9 mouse cellular contexts compared by ENCODE assay signal in genomic region chr15:99032726-99033250, GRCm38 (mm10). TPM values are rescaled to one million over a fixed set of nuclear protein-coding genes. Genes with fewer than 3 reads are reported as not detected.
DNase-seq lines count a peak whose midpoint lies in the region; ATAC-seq and TF ChIP-seq lines count a peak whose summit lies in the region.
"Had no signal": no experiment of that assay in that cellular context is flagged by ENCODE, and none has a peak within 500 bp of the region (broad histone marks: within the 10 kb centered on the region; RNA-seq: fewer than 3 reads in every experiment).

No protein-coding gene starts in this region.

- no peaks in the 10 kb centered on the region for H3K27me3 ChIP-seq in lung, embryonic 15.5 days
- H3K27me3 ChIP-seq in kidney, adult 2 months (replicated peaks; ENCODE audit: control insufficient read depth, insufficient read depth, low read length) = no peaks in the 10 kb centered on the region
- H3K27me3 ChIP-seq in myocyte (ENCODE audit: control insufficient read depth, insufficient read depth, insufficient read length) = no peaks in the 10 kb centered on the region

- WGBS in lung, embryonic 15.5 days = 56% methylated on average over 7 of the region's 7 CpGs
- 34% methylated on average over 7 of the region's 7 CpGs for WGBS in kidney, adult 2 months

- no peak for ATAC-seq in lung, embryonic 15.5 days (ENCODE audit: borderline replicate concordance, extremely low read depth, low FRiP score, low TSS enrichment)

- 0 out of 2 replicates have a peak overlapping the region, but pooled peaks have one; percentile 11 for H3K27ac ChIP-seq in lung, embryonic 15.5 days
- peak overlapping the region; percentile 90 for H3K27ac ChIP-seq in kidney, adult 2 months (ENCODE audit: insufficient read depth, low read depth, low read length)

- H3K79me2 ChIP-seq in myocyte (ENCODE audit: control insufficient read depth, insufficient read depth) = peaks cover 55% of the 10 kb centered on the region

- H3K4me2 ChIP-seq in lung, embryonic 15.5 days = peak overlapping the region; percentile 83
- H3K4me2 ChIP-seq in myocyte (ENCODE audit: low read depth) = peak overlapping the region; percentile 94

- peak overlapping the region; percentile 17; the same call in 1 of the 2 replicates for H3K9ac ChIP-seq in lung, embryonic 15.5 days

- peaks cover 25% of the 10 kb centered on the region for H3K36me3 ChIP-seq in lung, embryonic 15.5 days
- H3K36me3 ChIP-seq in kidney, adult 2 months (ENCODE audit: control insufficient read depth, insufficient read depth, low read length) = peaks cover 5% of the 10 kb centered on the region; the same call in 1 of the 2 replicates
- peaks cover 27% of the 10 kb centered on the region for H3K36me3 ChIP-seq in myocyte (ENCODE audit: control insufficient read depth, insufficient read depth)

- H3K4me3 ChIP-seq in lung, embryonic 15.5 days = peak overlapping the region; percentile 67
- peak overlapping the region; percentile 16 for H3K4me3 ChIP-seq in kidney, adult 2 months (ENCODE audit: insufficient read depth, low read depth, low read length)
- peak overlapping the region; percentile 98 for H3K4me3 ChIP-seq in myocyte

- H3ac ChIP-seq in myocyte (ENCODE audit: control insufficient read depth, insufficient read length) = peak overlapping the region; percentile 23

- TF ChIP-seq CTCF in kidney, adult 2 months (conservative IDR thresholded peaks at IDR 0.05; ENCODE audit: insufficient read depth, insufficient read length, low read depth, low read length) = no peak

- no peak for DNase-seq in lung, postnatal 25 days (ENCODE audit: low spot score)
- peak; percentile 56 to 61 for DNase-seq in adrenal gland, postnatal 36 days
- DNase-seq in kidney, adult 2 months = peak; percentile 77
- DNase-seq in cerebellum, postnatal 25 days = no peak
- no peak for DNase-seq in layer of hippocampus, adult 11-12 months (ENCODE audit: low spot score)
- no peak for DNase-seq in embryo, embryonic 10 days (ENCODE audit: low spot score)

- H3K9me3 ChIP-seq in lung, embryonic 15.5 days = no peaks in the 10 kb centered on the region

- H3K4me1 ChIP-seq in lung, embryonic 15.5 days = peaks cover 35% of the 10 kb centered on the region
- peaks cover 29% of the 10 kb centered on the region; the same call in 1 of the 2 replicates for H3K4me1 ChIP-seq in kidney, adult 2 months (ENCODE audit: control insufficient read depth, insufficient read depth, low read length)

- no peak for TF ChIP-seq POLR2A in kidney, adult 2 months (IDR thresholded peaks at IDR 0.05; ENCODE audit: low read depth, low read length)
- TF ChIP-seq POLR2A in myocyte (IDR thresholded peaks at IDR 0.05; ENCODE audit: insufficient read length, low read depth) = peak; percentile 24

TF ChIP-seq in myocyte, 11 proteins besides CTCF, POLR2A, EP300 and RAD21:
- no peak for TF ChIP-seq MYOD1 (IDR thresholded peaks at IDR 0.05; ENCODE audit: control insufficient read depth in 1 of 3, insufficient read length in 2 of 3, low read depth in 2 of 3)

RNA-seq across cellular contexts. Expression of gene Tuba1c, which starts 3.1 kb away (rescaled TPM):
- polyA plus RNA-seq in lung, embryonic 15.5 days (2015; fragmentation: Nextera tagmentation; extraction: Ambion mirVana) = 211 and 224 TPM in 2 replicates
- total RNA-seq in adrenal gland, postnatal 36 days (2021) = 100 to 1,000 TPM; 272 to 276 TPM
- polyA plus RNA-seq in kidney, adult 2 months (2012; rRNA removed) = 128 and 146 TPM in 2 replicates
- polyA plus RNA-seq in myocyte (2012; fragmentation: generic; extraction: Trizol) = 462 TPM

RNA-seq across cellular contexts. Expression of gene Prph, which starts 22.2 kb away (rescaled TPM):
- 3.1 and 6.8 TPM in 2 replicates for polyA plus RNA-seq in lung, embryonic 15.5 days (2015; fragmentation: Nextera tagmentation; extraction: Ambion mirVana)
- total RNA-seq in adrenal gland, postnatal 36 days (2021) = 1 to 10 TPM; 1.3 to 3.4 TPM
- polyA plus RNA-seq in kidney, adult 2 months (2012; rRNA removed) = 1.7 and 3.2 TPM in 2 replicates
- 0.98 TPM for polyA plus RNA-seq in myocyte (2012; fragmentation: generic; extraction: Trizol)

RNA-seq across cellular contexts. Expression of gene Troap, which starts 41.6 kb away (rescaled TPM):
- 35.4 and 41.9 TPM in 2 replicates for polyA plus RNA-seq in lung, embryonic 15.5 days (2015; fragmentation: Nextera tagmentation; extraction: Ambion mirVana)
- 1 to 10 TPM; 1.1 to 1.6 TPM for total RNA-seq in adrenal gland, postnatal 36 days (2021)
- 0.29 and 0.33 TPM in 2 replicates for polyA plus RNA-seq in kidney, adult 2 months (2012; rRNA removed)
- polyA plus RNA-seq in myocyte (2012; fragmentation: generic; extraction: Trizol) = 18.6 TPM
- total RNA-seq: gastrocnemius, adult 8-10 months had no signal

RNA-seq across cellular contexts. Expression of gene C1ql4, which starts 54.8 kb away (rescaled TPM):
- polyA plus RNA-seq in lung, embryonic 15.5 days (2015; fragmentation: Nextera tagmentation; extraction: Ambion mirVana) = not detected in 2 replicates
- total RNA-seq in adrenal gland, postnatal 36 days (2021) = not detected
- polyA plus RNA-seq in kidney, adult 2 months (2012; rRNA removed) = 0.44 and 0.61 TPM in 2 replicates
- polyA plus RNA-seq in myocyte (2012; fragmentation: generic; extraction: Trizol) = 0.10 TPM
- total RNA-seq: gastrocnemius, adult 8-10 months had no signal

Comparison
In these comparisons a context has a peak if more than half of its experiments do, and no peak if none do; other contexts are left out.
1. H3K4me3 ChIP-seq: peak in every context shown above with its lines; median percentile 98 in myocyte; 67 in lung, embryonic 15.5 days; 16 in kidney, adult 2 months.
2. DNase-seq: peak in adrenal gland, postnatal 36 days (2 of 2) and kidney, adult 2 months (single experiment); none in lung, postnatal 25 days (single experiment), cerebellum, postnatal 25 days (0 of 2), layer of hippocampus, adult 11-12 months (single experiment) and embryo, embryonic 10 days (single experiment).
3. RNA of gene Troap, which starts 41.6 kb away (polyA plus RNA-seq): 35.4 to 41.9 TPM in lung, embryonic 15.5 days and 18.6 TPM in myocyte (single experiment); 0.29 to 0.33 TPM in kidney, adult 2 months; every median in the first group is over 10 times any median in the second.